Mouse (Mus musculus) A20 (cell line): ENCODE measurements at regions not wholly inside any gene's neighbourhood (a gene's known extent, or its start where the extent isn't known, plus 50 kb on each side); places are given as distances from the start of the nearest gene placed in this dataset.
A peak's percentile ranks its signal among the peaks of the same experiment; 100 is the strongest.

Experiments
- DNase-seq: peaks from one replicate; pipeline ENCODE4 v3.0.0-alpha.2; 2011; ENCODE audit warnings: low read depth, low spot score

- DNase-seq, result no peak
Measured at GRCm38 (mm10) chr3:148443012-148443411, 547.3 kb downstream of the Adgrl2 start.

- no peak for DNase-seq
Measured at GRCm38 (mm10) chr3:148434033-148434432, 556.3 kb downstream of the Adgrl2 start.

GRCm38 (mm10) chr3:148429012-148429865 lies 561.1 kb downstream of the Adgrl2 start:
- no peak for DNase-seq

GRCm38 (mm10) chr3:148424089-148424488 lies 566.3 kb downstream of the Adgrl2 start:
- no peak for DNase-seq

GRCm38 (mm10) chr3:148423383-148423782 lies 567.0 kb downstream of the Adgrl2 start:
- no peak for DNase-seq

- no peak for DNase-seq
Measured at GRCm38 (mm10) chr3:148422720-148423119, 567.6 kb downstream of the Adgrl2 start.

- DNase-seq, result no peak
Measured at GRCm38 (mm10) chr3:148422205-148422604, 568.1 kb downstream of the Adgrl2 start.

GRCm38 (mm10) chr3:148420303-148420702 lies 570.1 kb downstream of the Adgrl2 start:
- DNase-seq, result no peak

GRCm38 (mm10) chr3:148419462-148420074 lies 570.8 kb downstream of the Adgrl2 start:
- DNase-seq, result no peak

GRCm38 (mm10) chr3:148418067-148418466 lies 572.3 kb downstream of the Adgrl2 start:
- DNase-seq, result no peak

GRCm38 (mm10) chr3:148415443-148415842 lies 574.9 kb downstream of the Adgrl2 start:
- DNase-seq, result no peak

GRCm38 (mm10) chr3:148413027-148413426 lies 577.3 kb downstream of the Adgrl2 start:
- no peak for DNase-seq

GRCm38 (mm10) chr3:148412191-148412590 lies 578.2 kb downstream of the Adgrl2 start:
- DNase-seq, result no peak

GRCm38 (mm10) chr3:148398349-148398748 lies 592.0 kb downstream of the Adgrl2 start:
- no peak for DNase-seq

- DNase-seq, result peak; percentile 5
Measured at GRCm38 (mm10) chr3:148387550-148387949, 602.8 kb downstream of the Adgrl2 start.

- DNase-seq, result peak; percentile 11
Measured at GRCm38 (mm10) chr3:148385712-148386111, 604.6 kb downstream of the Adgrl2 start.

- DNase-seq, result no peak
Measured at GRCm38 (mm10) chr3:148381057-148381456, 609.3 kb downstream of the Adgrl2 start.

- DNase-seq, result no peak
Measured at GRCm38 (mm10) chr3:148363331-148363730, 627.0 kb downstream of the Adgrl2 start.

GRCm38 (mm10) chr3:148362453-148362864 lies 627.9 kb downstream of the Adgrl2 start:
- DNase-seq, result no peak

GRCm38 (mm10) chr3:148343633-148344361 lies 646.6 kb downstream of the Adgrl2 start:
- DNase-seq, result no peak

- DNase-seq, result no peak
Measured at GRCm38 (mm10) chr3:148343256-148343632, 647.1 kb downstream of the Adgrl2 start.

GRCm38 (mm10) chr3:148339258-148339657 lies 651.1 kb downstream of the Adgrl2 start:
- DNase-seq, result no peak
